Mouse (Mus musculus) cerebellum, adult 2 months (tissue): ENCODE data around the gene Gpkow. TPM values are rescaled to one million over a fixed set of nuclear protein-coding genes. Genes with fewer than 3 reads are reported as not detected.

Experiments used
- DNase-seq, 2 experiments: peaks; one replicate each; pipeline ENCODE4 v3.0.0; 2021
- H3K27ac ChIP-seq: fragments of 200-500 bp; 2 replicates; pipeline ENCODE4 v1.5.1; 2012; ENCODE audit warnings: low read length, control low read depth, inconsistent platforms; ENCODE audit not compliant: insufficient read depth
- H3K27me3 ChIP-seq: fragments of 200-500 bp; 2 replicates; pipeline ENCODE4 v1.6.1; 2012; ENCODE audit warnings: inconsistent platforms, mild to moderate bottlenecking, low read length, moderate library complexity; ENCODE audit not compliant: control insufficient read depth, insufficient read depth
- H3K4me1 ChIP-seq: fragments of 200-500 bp; 2 replicates; pipeline ENCODE4 v1.6.1; 2011; ENCODE audit warnings: low read length; ENCODE audit not compliant: control insufficient read depth, insufficient read depth
- H3K4me3 ChIP-seq: fragments of 200-500 bp; replicated peaks from 2 replicates; pipeline ENCODE3; 2011; ENCODE audit warnings: mild to moderate bottlenecking, low read depth, low read length, control low read depth; ENCODE audit not compliant: insufficient read depth
- CTCF ChIP-seq: fragments of 200-500 bp; IDR thresholded peaks from 2 replicates; pipeline ENCODE4 v1.5.1; 2011; ENCODE audit warnings: low read depth, mild to moderate bottlenecking, control low read depth, low read length, moderate library complexity, borderline replicate concordance; ENCODE audit not compliant: insufficient read depth
- POLR2A ChIP-seq: fragments of 200-500 bp; IDR thresholded peaks from 2 replicates; pipeline ENCODE4 v1.6.1; 2011; ENCODE audit warnings: low read length, control low read depth, borderline replicate concordance; ENCODE audit not compliant: insufficient read depth
- WGBS: fragments of 180-500 bp; shearing (Covaris S2); methylation state at CpG from one replicate; pipeline ENCODE4 v1.1.7; 2018; 5-methylcytosine and 5-hydroxymethylcytosine counted together
- polyA plus RNA-seq: library from polyadenylated mRNA; depleted of rRNA; stranded (reverse); fragments of >200 nt; gene quantifications from 2 replicates; pipeline ENCODE4 v1.2.3, GENCODE M21; 2012; rRNA removed

The Gpkow gene
- polyA plus RNA-seq = 30.5 and 33.1 TPM in 2 replicates

DNA sequence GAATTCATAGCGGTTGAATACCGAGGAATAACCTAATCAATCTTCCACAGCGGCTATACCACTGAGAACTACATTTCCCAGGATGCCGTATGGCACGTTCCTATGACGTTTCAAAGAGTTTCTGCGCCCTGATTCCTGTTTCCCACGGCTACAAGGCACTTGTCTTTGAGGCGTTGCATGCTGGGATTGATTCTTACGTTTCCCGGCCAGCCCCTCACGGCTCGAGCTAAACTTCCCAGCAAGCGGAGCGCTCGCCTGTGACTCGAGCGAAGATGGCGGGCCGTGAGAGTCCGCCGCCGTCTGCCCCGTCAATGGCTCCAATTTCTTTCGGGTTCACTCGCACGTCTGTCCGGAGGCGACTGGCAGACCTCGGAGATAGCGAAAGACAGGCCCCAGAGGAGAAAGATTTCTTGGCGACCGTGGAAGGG is at the start of gene Gpkow:
Gene Gpkow, plus strand, starts transcription at position 178 of the 428 bp plus-strand sequence.
- no peak for TF ChIP-seq CTCF
- TF ChIP-seq POLR2A = peak; percentile 67; the same call in 1 of the 2 replicates
- 0 out of 2 replicates have a peak, but pooled peaks cover 3% of the 10 kb centered on the region for H3K4me1 ChIP-seq
- H3K4me3 ChIP-seq = peak within 1 kb of the TSS; percentile 88
- DNase-seq = peak; percentile 82 to 90
- 3% methylated on average over 33 of the region's 33 CpGs for WGBS
- H3K27ac ChIP-seq = no peak within 1 kb of the TSS
- H3K27me3 ChIP-seq = no peaks in the 10 kb centered on the region

DNA sequence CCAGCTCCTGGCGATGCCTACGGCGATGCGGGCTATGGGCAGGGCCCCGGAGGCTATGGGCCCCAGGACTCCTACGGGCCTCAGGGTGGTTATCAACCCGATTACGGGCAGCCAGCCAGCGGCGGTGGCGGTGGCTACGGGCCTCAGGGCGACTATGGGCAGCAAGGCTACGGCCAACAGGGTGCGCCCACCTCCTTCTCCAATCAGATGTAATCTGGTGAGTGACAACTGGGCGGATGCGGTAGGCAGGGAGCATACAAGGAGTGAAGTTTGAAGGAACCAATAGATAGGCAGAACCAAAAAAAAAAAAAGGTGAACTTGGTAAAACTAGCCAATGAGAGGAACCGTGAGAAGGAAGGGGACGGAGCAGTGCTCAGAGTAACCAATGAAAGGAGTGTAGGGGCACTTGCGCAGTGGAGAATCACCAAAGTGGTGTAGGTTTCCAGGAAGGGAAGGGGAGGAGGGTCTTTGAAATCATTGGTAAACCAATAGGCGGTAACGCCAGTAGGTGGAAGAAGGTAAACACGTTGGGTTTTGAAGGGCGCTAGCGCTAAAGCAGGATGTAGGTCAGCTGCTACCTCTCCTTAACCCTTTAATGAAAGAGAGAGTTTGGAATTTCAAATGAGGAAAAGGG is 48.1 kb upstream of the Gpkow start:
- Histone ChIP-seq H3K27me3 (no peaks in the 10 kb centered on the region), H3K4me1 (peaks cover 3% of the 10 kb centered on the region; the same call in 1 of the 2 replicates), H3K4me3 (peak overlapping the region; percentile 37), H3K27ac (peak overlapping the region; percentile 23)
- TF ChIP-seq POLR2A (peak; percentile 30; the same call in 1 of the 2 replicates), CTCF (no peak)
- WGBS = 8% methylated on average over 25 of the region's 25 CpGs
- DNase-seq = peak; percentile 61 to 72

DNA sequence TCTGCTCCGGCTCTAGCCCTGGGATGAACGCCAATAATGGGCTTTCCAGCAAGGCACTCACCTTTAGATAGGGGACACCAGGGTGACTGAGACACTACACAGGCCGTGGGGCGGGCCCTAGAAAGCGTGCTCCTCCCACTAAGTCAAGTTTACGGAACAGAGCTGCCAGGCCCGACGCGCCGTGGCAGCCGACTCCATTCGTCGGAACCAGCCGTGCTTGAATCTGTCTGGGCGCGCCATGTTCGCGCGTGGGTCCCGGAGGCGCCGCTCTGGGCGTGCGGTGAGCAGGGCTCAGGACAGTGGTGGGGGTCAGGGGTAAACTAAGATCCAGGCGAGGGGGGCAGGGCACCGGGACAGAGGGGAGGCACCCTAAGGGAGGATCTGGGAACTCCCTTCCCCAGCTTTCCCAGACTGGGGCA is 39.7 kb upstream of the Gpkow start, which contains the start of gene Prickle3:
Gene Prickle3, plus strand, starts transcription at position 40 of the 419 bp plus-strand sequence.
- WGBS = 12% methylated on average over 26 of the region's 26 CpGs
- H3K4me3 ChIP-seq = peak within 1 kb of the TSS; percentile 32
- no peak within 1 kb of the TSS for H3K27ac ChIP-seq
- no peak for TF ChIP-seq POLR2A
- no peak for TF ChIP-seq CTCF
- H3K4me1 ChIP-seq = no peaks in the 10 kb centered on the region
- H3K27me3 ChIP-seq = no peaks in the 10 kb centered on the region
- no peak for DNase-seq

- TF ChIP-seq POLR2A (no peak), CTCF (no peak)
- DNase-seq = no peak
- Histone ChIP-seq H3K27me3 (no peaks in the 10 kb centered on the region), H3K4me3 (no peak overlapping the region), H3K27ac (no peak overlapping the region), H3K4me1 (no peaks in the 10 kb centered on the region)
- 63% methylated on average over 15 of the region's 15 CpGs for WGBS
Observed at GRCm38 (mm10) chrX:7658031-7658784, 38.7 kb upstream of the Gpkow start.

DNA sequence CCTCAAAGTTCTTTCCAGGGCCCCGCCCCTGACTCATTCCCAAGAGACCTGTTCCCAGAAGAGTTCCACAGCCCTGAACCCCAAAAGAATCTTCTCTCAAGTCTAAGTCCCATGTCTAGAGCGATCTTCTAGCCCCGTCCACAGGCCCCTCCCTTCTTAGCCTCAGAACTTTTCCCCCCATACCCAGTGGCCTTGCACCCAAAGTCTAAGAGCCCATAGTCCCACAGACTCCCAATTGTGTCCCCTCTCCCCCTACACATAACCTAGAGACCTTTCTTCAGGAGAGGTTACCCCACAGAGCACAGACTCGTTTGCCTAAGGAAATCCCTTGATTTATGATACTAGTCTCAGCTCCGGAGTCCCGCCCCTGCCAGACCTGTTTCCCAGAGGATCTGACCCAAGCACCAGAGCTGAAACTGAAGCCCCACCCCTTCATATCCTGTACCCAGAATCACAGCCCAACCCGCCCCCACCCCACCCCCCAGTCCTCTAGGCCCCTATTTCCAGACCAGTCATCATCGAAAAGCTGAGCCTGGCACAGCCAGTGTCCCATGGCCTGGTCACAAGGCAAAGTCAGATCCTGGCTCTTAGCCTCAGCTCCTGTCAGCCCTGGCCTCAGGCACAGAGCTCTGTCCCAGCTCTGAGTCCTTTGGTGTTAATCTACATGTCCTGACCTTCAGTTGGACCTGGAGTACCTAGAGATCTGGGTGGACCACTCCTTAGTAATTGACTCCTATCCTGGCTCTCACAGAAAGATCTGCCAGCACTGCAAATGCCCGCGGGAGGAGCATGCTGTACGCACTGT is 37.9 kb upstream of the Gpkow start:
- Histone ChIP-seq H3K27ac (no peak overlapping the region), H3K4me1 (no peaks in the 10 kb centered on the region), H3K27me3 (no peaks in the 10 kb centered on the region), H3K4me3 (no peak overlapping the region)
- WGBS = 70% methylated on average over 11 of the region's 11 CpGs
- TF ChIP-seq CTCF (no peak), POLR2A (no peak)
- DNase-seq = no peak

DNA sequence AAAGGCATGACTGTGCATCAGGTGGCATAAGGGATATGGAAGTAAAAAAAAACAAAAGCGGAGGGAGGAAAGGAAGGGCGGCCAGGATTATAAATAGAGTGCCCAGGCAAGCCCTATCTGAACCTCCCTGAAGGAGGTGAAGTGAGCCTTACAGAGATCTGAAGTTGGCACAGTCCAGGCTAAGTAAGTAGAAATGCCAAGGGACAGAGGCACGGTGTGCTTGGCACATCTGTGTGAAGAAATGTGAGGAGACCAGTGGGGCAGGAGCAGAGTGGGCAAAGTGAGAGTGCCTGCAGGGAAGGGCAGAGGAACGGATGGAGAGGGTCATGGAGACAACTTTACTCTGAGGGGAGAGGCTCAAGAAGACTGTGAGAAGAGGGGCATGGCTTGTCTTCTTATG is 35.8 kb upstream of the Gpkow start:
- Histone ChIP-seq H3K4me3 (no peak overlapping the region), H3K4me1 (peaks cover 8% of the 10 kb centered on the region; the same call in 1 of the 2 replicates), H3K27ac (no peak overlapping the region), H3K27me3 (no peaks in the 10 kb centered on the region)
- DNase-seq = no peak
- TF ChIP-seq CTCF (no peak), POLR2A (no peak)
- WGBS = 61% methylated on average over 4 of the region's 4 CpGs

DNA sequence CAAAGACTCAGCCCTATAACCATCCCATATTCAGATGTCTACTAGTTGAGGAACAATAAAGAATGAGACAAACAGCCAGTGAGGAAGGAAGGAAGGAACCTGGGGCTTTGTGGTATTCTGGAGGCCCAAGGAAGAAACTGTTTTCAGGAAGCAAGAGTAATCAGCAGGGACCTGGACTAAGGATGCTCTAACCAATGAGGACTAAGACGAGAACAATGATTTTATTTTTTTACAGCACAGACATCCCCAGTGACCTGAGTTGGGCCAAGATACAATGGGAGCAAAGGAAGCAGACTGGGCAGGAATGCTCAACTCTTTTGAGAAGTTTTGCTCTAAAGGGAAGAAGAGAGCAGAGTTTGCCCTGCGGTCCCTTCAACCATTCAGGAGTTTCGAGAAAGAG is 34.0 kb upstream of the Gpkow start:
- DNase-seq = no peak
- TF ChIP-seq POLR2A (no peak), CTCF (no peak)
- H3K4me1 ChIP-seq = peaks cover 8% of the 10 kb centered on the region
- H3K4me3 ChIP-seq = no peak overlapping the region
- no peaks in the 10 kb centered on the region for H3K27me3 ChIP-seq
- WGBS = 92% methylated on average over 3 of the region's 3 CpGs
- H3K27ac ChIP-seq = no peak overlapping the region
